Mouse (Mus musculus): ENCODE measurements around the gene Nosip. TPM values are rescaled to one million over a fixed set of nuclear protein-coding genes. Genes with fewer than 3 reads are reported as not detected.
A peak's percentile ranks its signal among the peaks of the same experiment; 100 is the strongest.

Nosip gene
- polyA plus RNA-seq, 1 experiment from 2014 or later: 49.5 TPM

- Histone ChIP-seq H3K4me3 (replicated peaks) (no peak overlapping the region), H3K9me3 (no peaks in the 10 kb centered on the region), H3K27me3 (replicated peaks) (no peaks in the 10 kb centered on the region), H3K27ac (no peak overlapping the region), H3K36me3 (peaks cover 70% of the 10 kb centered on the region), H3K4me1 (replicated peaks) (no peaks in the 10 kb centered on the region), H3K4me2 (replicated peaks) (no peak overlapping the region), H3K9ac (no peak overlapping the region)
- 92% methylated on average over 9 of the region's 9 CpGs for WGBS
- ATAC-seq: no peak
These were observed 21.4 kb upstream of the Nosip start for GRCm38 (mm10) chr7:45040851-45041250.

GRCm38 (mm10) chr7:45043307-45043706 is 18.9 kb upstream of the Nosip start:
- Histone ChIP-seq H3K27ac (no peak overlapping the region), H3K4me1 (replicated peaks) (no peaks in the 10 kb centered on the region), H3K27me3 (replicated peaks) (no peaks in the 10 kb centered on the region), H3K4me3 (replicated peaks) (no peak overlapping the region), H3K9me3 (no peaks in the 10 kb centered on the region), H3K4me2 (replicated peaks) (no peak overlapping the region), H3K9ac (no peak overlapping the region), H3K36me3 (peaks cover 85% of the 10 kb centered on the region)
- 94% methylated on average over 14 of the region's 14 CpGs for WGBS
- ATAC-seq: no peak

- H3K4me3 ChIP-seq (replicated peaks): no peak overlapping the region
- no peak overlapping the region for H3K9ac ChIP-seq
- peaks cover 3% of the 10 kb centered on the region; the same call in 1 of the 2 replicates for H3K4me1 ChIP-seq (replicated peaks)
- H3K9me3 ChIP-seq: no peaks in the 10 kb centered on the region
- WGBS: 92% methylated on average over 22 of the region's 22 CpGs
- no peaks in the 10 kb centered on the region for H3K27me3 ChIP-seq (replicated peaks)
- H3K36me3 ChIP-seq: peaks cover 86% of the 10 kb centered on the region
- ATAC-seq: no peak
- H3K4me2 ChIP-seq (replicated peaks): no peak overlapping the region
- no peak overlapping the region for H3K27ac ChIP-seq
These were observed 16.5 kb upstream of the Nosip start for GRCm38 (mm10) chr7:45045741-45046140.

GRCm38 (mm10) chr7:45046853-45047350 is 15.3 kb upstream of the Nosip start:
- H3K36me3 ChIP-seq: peaks cover 76% of the 10 kb centered on the region
- 93% methylated on average over 26 of the region's 26 CpGs for WGBS
- ATAC-seq: no peak

GRCm38 (mm10) chr7:45047491-45047890 is 14.7 kb upstream of the Nosip start:
- ATAC-seq: no peak
- H3K9ac ChIP-seq: no peak overlapping the region
- H3K4me3 ChIP-seq (replicated peaks): no peak overlapping the region
- H3K36me3 ChIP-seq: peaks cover 70% of the 10 kb centered on the region
- WGBS: 95% methylated on average over 14 of the region's 14 CpGs
- no peaks in the 10 kb centered on the region for H3K27me3 ChIP-seq (replicated peaks)
- peaks cover 15% of the 10 kb centered on the region for H3K4me1 ChIP-seq (replicated peaks)
- no peaks in the 10 kb centered on the region for H3K9me3 ChIP-seq
- H3K4me2 ChIP-seq (replicated peaks): no peak overlapping the region
- H3K27ac ChIP-seq: no peak overlapping the region

More at GRCm38 (mm10) chr7:45046853-45047350, 15.3 kb upstream of the Nosip start:
- H3K4me1 ChIP-seq (replicated peaks): peaks cover 13% of the 10 kb centered on the region
- no peaks in the 10 kb centered on the region for H3K27me3 ChIP-seq (replicated peaks)
- H3K4me3 ChIP-seq (replicated peaks): no peak overlapping the region
- H3K4me2 ChIP-seq (replicated peaks): no peak overlapping the region
- H3K9ac ChIP-seq: no peak overlapping the region
- no peak overlapping the region for H3K27ac ChIP-seq
- no peaks in the 10 kb centered on the region for H3K9me3 ChIP-seq

- Histone ChIP-seq H3K9me3 (no peaks in the 10 kb centered on the region), H3K4me1 (replicated peaks) (peaks cover 15% of the 10 kb centered on the region), H3K9ac (no peak overlapping the region), H3K36me3 (peaks cover 63% of the 10 kb centered on the region), H3K27ac (no peak overlapping the region), H3K4me3 (replicated peaks) (no peak overlapping the region), H3K4me2 (replicated peaks) (no peak overlapping the region), H3K27me3 (replicated peaks) (no peaks in the 10 kb centered on the region)
- ATAC-seq: no peak
- 92% methylated on average over 38 of the region's 38 CpGs for WGBS
These were observed 14.0 kb upstream of the Nosip start for GRCm38 (mm10) chr7:45048001-45048890.

GRCm38 (mm10) chr7:45048923-45049657 is 13.1 kb upstream of the Nosip start:
- no peak for ATAC-seq
- Histone ChIP-seq H3K4me1 (replicated peaks) (peaks cover 15% of the 10 kb centered on the region), H3K4me2 (replicated peaks) (no peak overlapping the region), H3K36me3 (peaks cover 56% of the 10 kb centered on the region), H3K9ac (no peak overlapping the region), H3K27me3 (replicated peaks) (no peaks in the 10 kb centered on the region), H3K9me3 (no peaks in the 10 kb centered on the region), H3K4me3 (replicated peaks) (no peak overlapping the region), H3K27ac (no peak overlapping the region)
- 91% methylated on average over 23 of the region's 23 CpGs for WGBS

GRCm38 (mm10) chr7:45050945-45051600 is 11.2 kb upstream of the Nosip start:
- Histone ChIP-seq H3K27me3 (replicated peaks) (no peaks in the 10 kb centered on the region), H3K27ac (peak overlapping the region; percentile 100), H3K4me3 (replicated peaks) (peak overlapping the region; percentile 78), H3K4me1 (replicated peaks) (peaks cover 19% of the 10 kb centered on the region), H3K9ac (peak overlapping the region; percentile 90), H3K36me3 (peaks cover 41% of the 10 kb centered on the region), H3K9me3 (no peaks in the 10 kb centered on the region), H3K4me2 (replicated peaks) (peak overlapping the region; percentile 95)
- ATAC-seq: peak; percentile 15; the same call in 1 of the 2 replicates
- WGBS: 6% methylated on average over 16 of the region's 16 CpGs

- Histone ChIP-seq H3K9me3 (no peaks in the 10 kb centered on the region), H3K36me3 (peaks cover 37% of the 10 kb centered on the region), H3K4me3 (replicated peaks) (peak overlapping the region; percentile 78), H3K4me2 (replicated peaks) (peak overlapping the region; percentile 95), H3K9ac (peak overlapping the region; percentile 90), H3K4me1 (replicated peaks) (peaks cover 19% of the 10 kb centered on the region), H3K27ac (peak overlapping the region; percentile 100), H3K27me3 (replicated peaks) (no peaks in the 10 kb centered on the region)
- whole genome bisulfite sequencing: 2% methylated on average over 13 of the region's 13 CpGs
- no peak for ATAC-seq
These were observed 10.6 kb upstream of the Nosip start for GRCm38 (mm10) chr7:45051601-45051974.

GRCm38 (mm10) chr7:45052181-45052861 is 9.9 kb upstream of the Nosip start:
- H3K9ac ChIP-seq: peak overlapping the region; percentile 90
- peak overlapping the region; percentile 100 for H3K27ac ChIP-seq
- H3K4me2 ChIP-seq (replicated peaks): peak overlapping the region; percentile 95
- H3K36me3 ChIP-seq: peaks cover 31% of the 10 kb centered on the region
- no peaks in the 10 kb centered on the region for H3K9me3 ChIP-seq
- peaks cover 19% of the 10 kb centered on the region for H3K4me1 ChIP-seq (replicated peaks)
- under 1% methylated on average over 38 of the region's 38 CpGs for WGBS
- H3K4me3 ChIP-seq (replicated peaks): peak overlapping the region; percentile 78
- no peak for ATAC-seq
- no peaks in the 10 kb centered on the region for H3K27me3 ChIP-seq (replicated peaks)

- peak within 1 kb of the TSS; percentile 100 for H3K27ac ChIP-seq
- no peaks in the 10 kb centered on the region for H3K9me3 ChIP-seq
- peak; percentile 40 for ATAC-seq
- peaks cover 19% of the 10 kb centered on the region for H3K4me1 ChIP-seq (replicated peaks)
- WGBS: 0% methylated on average over 5 of the region's 18 CpGs
- H3K9ac ChIP-seq: peak within 1 kb of the TSS; percentile 90
- peaks cover 26% of the 10 kb centered on the region for H3K36me3 ChIP-seq
- no peaks in the 10 kb centered on the region for H3K27me3 ChIP-seq (replicated peaks)
- H3K4me2 ChIP-seq (replicated peaks): peak within 1 kb of the TSS; percentile 95
- peak within 1 kb of the TSS; percentile 78 for H3K4me3 ChIP-seq (replicated peaks)
These were observed 9.4 kb upstream of the Nosip start, which contains the start of gene Prr12 for GRCm38 (mm10) chr7:45052862-45053116. Prr12 (minus strand) TSS chr7:45052881.

Measured in intestine, embryonic 15.5 days (tissue).